Mouse (Mus musculus): ENCODE data around the gene Nr4a1.

Gene Nr4a1

DNA sequence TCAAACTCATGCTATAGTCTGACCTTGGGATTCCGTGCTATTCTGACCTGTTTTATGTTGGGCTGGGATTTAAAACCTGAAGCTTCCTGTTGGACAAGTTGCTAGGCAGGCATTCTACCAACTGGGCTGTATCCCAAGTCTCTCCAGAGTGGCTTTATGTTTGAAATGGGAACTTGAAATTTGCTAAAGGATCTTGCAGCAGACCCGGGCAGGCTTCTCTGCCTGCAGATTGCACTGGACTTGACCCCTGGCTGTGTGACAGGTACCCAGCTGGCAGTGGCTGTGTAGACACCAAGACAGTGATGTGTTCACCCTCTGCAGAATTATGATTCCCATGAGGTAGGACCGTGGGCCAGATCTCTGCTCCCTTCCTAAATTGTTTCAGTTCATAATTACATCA is 37.9 kb downstream of the Nr4a1 start:
- no peak for DNase-seq

- no peak for DNase-seq
Observed at GRCm38 (mm10) chr15:101293025-101293621, 39.1 kb downstream of the Nr4a1 start, which contains the start of gene 6030408B16Rik. 6030408B16Rik (plus strand) TSS chr15:101293212.

- DNase-seq = no peak
Observed at GRCm38 (mm10) chr15:101294028-101294894, 40.2 kb downstream of the Nr4a1 start.

- no peak for DNase-seq
Observed at GRCm38 (mm10) chr15:101295106-101295505, 41.0 kb downstream of the Nr4a1 start.

DNA sequence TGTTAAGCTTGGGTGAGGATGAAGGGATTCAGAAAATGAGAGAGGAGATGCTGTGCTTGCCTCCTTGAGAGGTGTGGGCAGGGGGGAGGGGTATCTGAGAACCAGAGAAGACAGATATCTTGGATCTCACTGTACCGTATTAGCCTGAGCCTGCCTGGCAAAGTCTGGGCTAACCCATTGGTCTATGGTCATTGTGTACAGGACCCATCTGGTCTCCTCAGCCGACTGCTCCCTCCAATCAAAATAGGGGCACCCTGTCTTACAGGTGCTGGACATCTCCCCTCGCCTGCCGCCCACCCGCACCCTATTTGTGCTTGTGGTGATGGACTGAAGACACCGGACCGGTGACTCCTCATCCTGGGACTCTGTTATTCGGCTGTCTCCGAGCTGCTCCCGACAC is 41.5 kb downstream of the Nr4a1 start:
- no peak for DNase-seq

- DNase-seq = no peak
Observed at GRCm38 (mm10) chr15:101296091-101296490, 42.0 kb downstream of the Nr4a1 start.

DNA sequence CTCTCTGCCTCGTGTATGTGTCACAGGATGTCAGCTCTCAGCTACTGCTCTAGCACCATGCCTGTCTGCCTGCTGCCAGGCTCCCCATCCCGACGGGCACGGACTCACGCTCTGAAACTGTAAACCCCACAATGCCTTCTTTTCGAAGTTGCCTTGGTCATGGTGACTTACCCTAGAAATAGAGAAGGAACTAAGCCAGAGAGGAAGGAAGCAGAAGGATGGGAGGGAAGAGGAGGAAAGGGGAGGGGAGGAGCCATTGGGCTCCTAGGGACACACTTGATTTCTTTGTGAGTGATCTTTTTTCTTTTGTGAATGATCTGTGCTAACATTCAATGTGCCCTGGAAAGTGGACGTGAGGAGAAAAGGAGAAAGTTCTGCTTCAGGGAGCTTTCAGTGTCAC is 43.9 kb downstream of the Nr4a1 start:
- DNase-seq = no peak

DNA sequence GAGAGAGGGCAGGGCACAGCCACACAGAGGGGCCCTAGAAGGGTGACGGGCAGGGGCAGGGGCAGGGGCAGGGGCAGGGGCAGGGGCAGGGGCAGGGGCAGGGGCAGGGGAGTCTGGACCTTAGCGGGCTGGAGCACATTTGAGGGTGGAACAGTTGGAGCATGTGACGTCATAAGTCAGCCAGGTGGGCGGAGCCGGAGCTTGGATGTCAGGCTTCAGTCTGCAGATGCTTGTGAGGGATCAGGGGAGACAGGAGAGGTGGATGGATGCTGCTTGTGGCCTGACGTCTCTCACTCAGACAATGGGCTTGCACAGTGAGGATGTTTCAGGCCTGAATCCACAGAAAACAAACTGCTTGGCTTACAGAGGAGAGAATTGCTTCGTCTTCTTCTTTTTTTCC is 44.5 kb downstream of the Nr4a1 start:
- peak; percentile 72 for DNase-seq

- no peak for DNase-seq
Observed at GRCm38 (mm10) chr15:101299480-101299960, 45.5 kb downstream of the Nr4a1 start.

GRCm38 (mm10) chr15:101300128-101300527 is 46.1 kb downstream of the Nr4a1 start:
- DNase-seq = no peak

GRCm38 (mm10) chr15:101302201-101302600 is 48.1 kb downstream of the Nr4a1 start:
- DNase-seq = no peak

DNA sequence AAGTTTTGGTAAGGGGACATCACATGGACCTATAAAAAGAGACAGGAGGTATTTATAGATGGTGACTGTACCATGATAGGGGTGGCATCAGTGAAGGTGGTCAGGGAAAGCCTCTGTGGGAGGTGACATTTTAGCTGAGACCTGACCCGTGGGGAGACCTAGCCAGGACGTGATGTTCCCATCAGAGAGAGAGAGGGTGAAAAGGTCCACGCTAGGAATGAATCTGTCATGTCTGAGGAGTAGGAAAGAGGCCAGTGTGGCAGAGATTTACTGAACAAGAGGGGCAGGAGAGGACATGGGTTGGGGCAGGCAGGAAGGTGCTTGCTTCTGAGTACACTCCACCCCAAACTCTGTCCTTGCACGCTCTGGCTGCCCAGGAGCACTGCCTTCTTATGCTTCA is 49.8 kb downstream of the Nr4a1 start:
- no peak for DNase-seq

- DNase-seq = no peak
Observed at GRCm38 (mm10) chr15:101306459-101306858, 52.4 kb downstream of the Nr4a1 start.

GRCm38 (mm10) chr15:101308440-101309348 is 54.6 kb downstream of the Nr4a1 start:
- DNase-seq = peak; percentile 25

GRCm38 (mm10) chr15:101309493-101309892 is 55.4 kb downstream of the Nr4a1 start:
- no peak for DNase-seq

- DNase-seq = no peak
Observed at GRCm38 (mm10) chr15:101311087-101311770, 57.2 kb downstream of the Nr4a1 start.

DNA sequence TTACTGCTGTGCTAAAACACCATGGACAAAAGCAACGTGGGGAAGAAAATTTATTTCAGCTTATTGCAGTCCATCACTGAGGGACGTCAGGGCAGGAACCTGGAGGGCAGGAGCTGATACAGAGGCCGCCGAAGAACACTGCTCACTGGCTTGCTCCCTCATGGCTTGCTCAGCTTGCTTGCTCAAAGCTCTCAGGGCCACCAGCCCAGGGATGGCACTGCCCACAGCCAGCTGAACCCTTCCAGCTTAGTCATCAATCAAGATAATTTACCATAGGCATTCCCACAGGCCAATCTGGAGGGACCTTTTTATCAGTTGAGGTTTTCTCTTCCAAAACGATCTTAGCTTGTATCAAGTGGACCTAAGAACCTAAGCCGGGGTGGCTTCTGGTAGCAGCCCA is 57.9 kb downstream of the Nr4a1 start:
- DNase-seq = no peak

- no peak for DNase-seq
Observed at GRCm38 (mm10) chr15:101315378-101315777, 61.3 kb downstream of the Nr4a1 start.

GRCm38 (mm10) chr15:101315832-101316231 is 61.8 kb downstream of the Nr4a1 start:
- DNase-seq = peak; percentile 92

GRCm38 (mm10) chr15:101316279-101316912 is 62.3 kb downstream of the Nr4a1 start:
- DNase-seq = no peak

DNA sequence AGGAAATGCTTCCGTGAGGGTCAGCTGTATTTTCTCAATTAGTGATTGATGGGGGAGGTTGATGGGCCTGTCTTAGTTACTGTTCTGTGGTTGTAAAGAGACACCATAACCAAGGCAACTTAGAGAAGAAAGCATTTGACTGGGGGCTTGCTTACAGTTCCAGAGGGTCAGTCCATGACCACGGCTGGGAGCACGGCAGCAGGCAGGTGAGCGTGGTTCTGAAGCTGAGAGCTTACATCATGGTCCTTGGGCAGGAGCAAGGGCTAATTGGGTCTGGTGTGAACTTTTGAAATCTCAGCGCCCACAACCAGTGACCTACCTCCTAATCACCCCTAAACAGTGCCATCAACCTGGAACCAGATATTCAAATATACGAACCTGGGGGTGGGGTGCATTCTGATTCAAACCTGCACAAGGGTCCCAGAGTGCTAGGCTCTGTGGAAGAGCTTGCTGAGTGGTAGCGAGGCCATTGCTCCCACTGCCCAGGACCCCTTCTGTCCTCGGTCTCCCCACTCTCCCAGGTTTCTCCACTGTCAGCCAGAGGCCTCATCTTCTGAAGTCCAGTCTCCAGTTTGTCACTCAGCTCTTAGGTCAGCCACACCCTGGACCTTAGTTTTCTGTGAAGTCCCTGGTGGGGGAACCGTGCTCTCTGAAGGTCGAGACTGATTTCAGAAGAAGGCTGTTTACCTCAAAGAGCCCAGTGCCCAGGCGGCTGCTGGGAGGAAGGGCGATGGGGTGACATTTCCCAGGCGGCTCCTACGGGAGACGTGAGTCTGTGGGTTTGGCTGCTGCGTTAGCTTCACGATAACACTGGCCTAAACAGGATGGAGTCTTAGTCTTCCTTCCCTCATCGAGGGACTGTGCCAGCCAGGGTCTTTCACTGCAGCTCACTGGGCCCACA is 63.1 kb downstream of the Nr4a1 start:
- no peak for DNase-seq
